Mouse (Mus musculus) heart, adult 9 months (tissue): ENCODE measurements at regions not wholly inside any gene's neighbourhood (a gene's known extent, or its start where the extent isn't known, plus 50 kb on each side); places are given as distances from the start of the nearest gene placed in this dataset.

Experiments used
- DNase-seq, 2 experiments: peaks; one replicate each; pipeline ENCODE4 v3.0.0; 2022; ENCODE audit warnings: low spot score in 2 of 2

GRCm38 (mm10) chr12:69453544-69453943 lies 81.3 kb upstream of the Gm9887 start:
- no peak for DNase-seq

DNA sequence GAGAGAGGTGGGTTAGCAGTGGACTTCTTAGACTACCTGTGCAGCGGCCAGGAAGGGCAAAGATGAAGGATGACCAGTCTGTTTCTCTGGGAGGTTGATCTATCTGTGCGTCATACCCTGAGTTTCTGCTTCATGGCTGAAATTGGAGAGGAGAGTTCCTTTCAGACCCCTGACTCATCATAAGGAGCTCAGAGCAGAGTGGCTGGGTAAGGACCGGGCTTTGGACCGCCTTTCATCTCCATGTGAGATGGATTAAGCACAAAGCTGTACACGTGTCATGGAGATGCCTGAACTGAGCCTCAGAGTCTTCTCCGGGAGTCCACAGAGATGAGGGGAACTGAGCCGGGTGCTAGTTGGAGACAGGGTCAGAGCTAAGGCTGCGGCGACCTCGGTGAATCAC lies 80.7 kb upstream of the Gm9887 start:
- DNase-seq: no peak

DNA sequence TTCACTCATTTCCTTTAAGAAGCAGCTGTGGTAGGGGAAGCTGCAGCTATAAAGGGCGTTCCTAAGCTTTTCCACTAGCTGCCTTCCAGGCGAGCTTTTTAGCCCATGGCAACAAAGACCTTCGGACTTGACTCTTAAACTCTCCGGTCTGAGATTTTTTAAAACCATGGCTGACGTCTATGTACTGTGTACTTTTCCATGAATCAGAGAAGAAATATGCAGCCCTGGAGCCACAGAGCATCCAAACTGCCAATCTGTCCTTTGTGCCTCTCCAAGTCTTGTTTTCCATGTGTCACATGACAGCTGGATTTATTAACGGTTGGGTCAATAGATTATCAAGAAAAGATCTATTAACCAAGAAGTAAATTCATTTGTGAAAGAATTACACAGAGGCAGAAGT lies 78.9 kb upstream of the Gm9887 start:
- peak; percentile 76 for DNase-seq

- DNase-seq: peak; percentile 57 to 67
Observed at GRCm38 (mm10) chr12:69447962-69448767, 75.9 kb upstream of the Gm9887 start.

DNA sequence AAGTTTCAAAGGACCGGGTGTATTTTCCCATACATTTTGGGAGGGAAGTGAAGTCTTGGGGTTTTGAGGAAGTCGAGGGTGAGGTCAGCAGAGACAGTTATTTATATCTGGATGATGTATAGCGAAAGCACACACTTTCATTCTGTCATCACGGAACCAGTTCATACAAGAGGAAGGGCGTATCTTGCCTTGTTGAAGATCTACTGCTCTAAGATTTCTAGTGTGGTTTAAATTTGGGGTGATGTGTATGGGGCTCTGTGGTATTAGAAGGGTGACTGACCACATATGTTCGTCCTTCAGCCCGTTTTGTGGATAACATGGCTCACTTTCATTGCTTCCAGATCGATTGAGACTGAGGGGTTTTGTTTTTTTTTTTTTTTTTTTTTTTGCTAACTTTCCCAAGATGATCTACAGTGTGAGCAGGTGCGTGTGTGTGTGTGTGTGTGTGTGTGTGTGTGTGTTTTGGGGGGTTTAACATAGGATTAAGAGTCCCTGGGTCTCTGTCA lies 75.1 kb upstream of the Gm9887 start:
- peak; percentile 53 to 64 for DNase-seq

DNA sequence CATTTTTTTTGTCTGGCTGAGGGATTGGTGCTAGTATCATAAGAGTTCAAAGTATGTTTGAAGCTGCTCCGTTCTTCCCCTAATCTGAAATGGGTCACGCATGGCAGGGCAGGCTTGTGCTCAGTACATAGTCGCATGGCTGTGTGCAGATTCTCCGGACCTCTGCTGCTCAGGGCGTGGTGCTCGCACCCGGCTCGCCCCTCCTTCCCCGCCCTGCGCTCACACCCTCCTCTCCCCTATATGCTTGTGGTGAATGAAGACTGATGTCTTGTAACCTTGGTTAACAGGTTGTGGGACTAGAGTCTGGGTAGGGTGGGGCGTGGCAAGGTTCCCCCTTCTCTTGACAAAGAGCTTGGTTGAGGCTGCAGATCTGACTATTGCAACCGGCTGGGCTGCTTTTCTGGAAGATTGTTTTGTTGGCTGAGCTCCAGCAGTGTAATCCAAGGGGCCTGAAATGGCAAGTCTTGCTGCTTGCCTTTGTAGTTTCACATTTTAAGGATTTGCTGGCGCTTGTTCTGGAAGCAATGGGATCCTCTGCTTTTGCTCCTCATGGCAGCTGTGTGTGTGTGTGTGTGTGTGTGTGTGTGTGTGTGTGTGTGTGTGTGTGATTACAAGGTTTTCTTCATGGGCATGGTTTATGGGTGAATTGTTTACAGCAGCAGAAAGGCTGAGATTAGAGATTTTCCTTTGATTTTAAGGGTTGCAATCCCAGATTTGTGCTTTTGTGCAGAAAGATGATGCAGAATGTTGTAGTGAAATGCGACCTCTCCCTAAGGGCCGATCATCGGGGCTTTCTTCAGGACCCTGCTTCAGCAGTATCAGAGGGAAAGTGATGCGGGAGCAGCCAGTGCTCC lies 74.4 kb upstream of the Gm9887 start:
- peak; percentile 76 to 80 for DNase-seq

DNA sequence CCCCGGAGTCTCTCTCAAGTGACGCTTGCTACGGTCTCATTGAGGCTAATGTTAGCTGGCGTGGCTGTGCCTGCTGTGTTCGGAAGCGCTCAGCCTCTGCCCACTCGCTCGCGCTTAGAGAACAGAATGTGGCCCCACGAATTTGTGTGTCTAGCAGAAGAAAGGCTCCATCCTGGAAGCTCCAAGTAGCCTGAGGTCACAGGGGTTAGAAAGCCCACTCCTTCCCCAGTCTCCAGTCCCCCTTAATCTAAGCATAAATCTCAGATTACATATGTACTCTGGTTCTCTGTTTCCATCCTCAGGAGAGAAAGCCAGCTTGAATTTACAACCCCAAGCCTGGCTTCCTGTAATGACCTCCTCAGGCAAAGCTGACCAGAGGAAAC lies 73.8 kb upstream of the Gm9887 start:
- no peak for DNase-seq

GRCm38 (mm10) chr12:69442321-69442720 lies 70.1 kb upstream of the Gm9887 start:
- no peak for DNase-seq

- no peak for DNase-seq
Observed at GRCm38 (mm10) chr12:69441764-69442163, 69.5 kb upstream of the Gm9887 start.

DNA sequence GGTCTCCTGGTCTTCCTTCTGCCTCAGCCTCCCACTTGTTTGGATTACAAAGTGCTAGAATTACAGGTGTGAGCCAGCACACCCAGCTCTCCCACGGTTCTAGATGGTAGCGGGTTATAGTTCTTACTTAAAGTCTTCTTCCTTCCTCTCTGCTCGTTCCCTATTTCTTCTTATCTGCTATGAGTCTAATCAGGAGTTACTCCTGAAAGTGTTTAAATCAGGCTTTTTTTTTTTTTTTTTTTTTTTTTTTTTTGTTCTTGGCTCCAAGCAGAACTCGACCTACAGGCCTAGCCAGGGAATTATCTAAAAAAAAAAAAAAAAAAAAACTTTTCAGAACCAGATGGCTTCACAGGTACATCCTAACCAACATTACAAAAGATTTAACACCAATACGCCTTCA lies 66.0 kb upstream of the Gm9887 start:
- DNase-seq: no peak

DNA sequence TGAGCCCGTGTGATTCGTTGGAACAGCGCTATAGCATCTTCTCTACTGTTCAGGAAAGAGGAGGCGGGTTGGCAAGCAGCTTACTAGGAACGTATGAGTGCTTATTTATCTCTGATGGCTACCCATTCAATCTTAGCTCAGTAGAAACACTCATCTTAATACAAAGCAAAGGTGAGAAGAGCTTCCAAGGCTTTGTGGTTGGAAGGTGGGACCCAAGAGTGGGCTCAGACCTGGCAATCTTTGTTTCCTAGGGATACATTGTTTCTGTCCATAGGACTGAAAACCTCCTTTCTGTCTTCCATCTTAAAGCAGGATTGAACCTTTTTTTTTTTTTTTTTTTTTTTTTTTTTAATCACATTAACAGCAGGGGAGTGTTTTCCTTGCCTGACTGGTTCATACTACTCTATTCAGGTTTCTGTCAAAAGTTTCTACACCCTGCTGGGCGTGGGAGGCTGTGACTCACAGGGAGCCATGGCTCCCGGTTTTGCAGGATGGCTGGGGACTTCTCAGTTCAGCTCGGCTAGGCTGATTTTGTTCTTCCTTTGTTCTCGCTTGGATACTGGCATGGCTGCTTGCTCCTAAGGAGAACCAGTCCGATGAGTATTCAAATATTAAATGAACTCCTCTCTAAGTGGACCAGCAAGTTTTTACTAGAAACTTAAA lies 64.7 kb upstream of the Gm9887 start:
- DNase-seq: no peak

GRCm38 (mm10) chr12:69434315-69434714 lies 62.1 kb upstream of the Gm9887 start:
- no peak for DNase-seq

DNA sequence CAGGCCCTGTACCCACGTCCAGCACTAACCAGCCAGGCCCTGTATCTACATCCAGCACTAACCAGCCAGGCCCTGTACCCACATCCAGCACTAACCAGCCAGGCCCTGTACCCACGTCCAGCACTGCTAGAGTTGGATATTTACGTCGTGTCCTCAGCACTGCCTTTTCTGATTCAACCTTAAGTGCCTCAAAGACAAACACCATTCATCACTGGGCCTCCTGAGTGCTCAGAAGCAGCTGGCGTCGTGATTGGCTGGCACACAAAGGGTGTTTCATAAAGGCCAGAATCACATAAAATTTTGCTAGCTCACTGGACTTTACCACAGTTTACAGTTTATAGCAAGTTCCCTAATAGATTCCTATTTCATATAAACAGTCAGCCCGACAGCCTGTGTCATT lies 59.8 kb upstream of the Gm9887 start:
- no peak for DNase-seq

- DNase-seq: no peak
Observed at GRCm38 (mm10) chr12:69428108-69428507, 55.9 kb upstream of the Gm9887 start.

- no peak for DNase-seq
Observed at GRCm38 (mm10) chr12:69425610-69426009, 53.4 kb upstream of the Gm9887 start.

DNA sequence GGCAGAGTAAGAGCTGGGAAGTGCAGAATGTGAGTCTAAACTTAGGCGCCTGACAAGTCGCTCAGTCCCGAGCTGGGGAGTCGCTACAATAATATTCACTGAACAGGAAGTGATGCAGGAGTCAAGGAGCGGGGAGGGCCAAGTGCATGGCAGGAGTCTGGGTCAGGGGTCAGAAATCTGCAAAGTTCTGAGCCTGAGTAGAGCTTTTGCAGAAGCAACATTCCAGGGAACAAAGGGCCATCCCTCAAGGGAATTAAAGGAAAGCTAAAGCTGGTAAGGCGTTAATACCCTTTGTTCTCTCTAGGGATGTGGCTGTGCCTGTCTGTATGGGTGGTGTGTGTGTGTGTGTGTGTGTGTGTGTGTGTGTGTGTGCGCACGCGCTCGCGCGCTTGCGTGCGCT lies 52.7 kb upstream of the Gm9887 start:
- DNase-seq: peak; percentile 39 to 66
